Mouse (Mus musculus): ENCODE measurements around the gene Pla2g3. TPM values are rescaled to one million over a fixed set of nuclear protein-coding genes. Genes with fewer than 3 reads are reported as not detected.

Gene Pla2g3
- total and polyA plus RNA-seq, 3 experiments: not detected

DNA sequence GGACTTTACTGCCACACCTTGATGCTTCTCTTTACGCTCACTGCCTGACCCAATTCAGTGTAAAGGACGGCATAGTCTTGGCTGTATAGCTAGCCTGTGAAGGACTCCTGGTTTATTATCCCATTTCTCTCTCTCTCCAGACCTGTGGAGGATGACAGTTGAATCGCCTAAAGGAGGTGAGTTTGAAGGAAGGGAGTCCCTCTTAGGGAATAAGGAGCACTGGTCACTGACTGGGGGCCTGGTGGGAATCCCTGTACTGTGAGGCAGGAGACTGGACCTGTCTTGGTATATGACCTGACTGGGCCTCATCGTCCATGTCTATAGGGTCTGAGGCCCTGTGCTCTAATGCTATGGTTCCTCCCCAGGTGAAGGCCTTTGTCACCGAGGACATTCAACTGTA lies 28.0 kb downstream of the Pla2g3 start:
- no peak for DNase-seq (ENCODE audit: extremely low read depth)
- TF ChIP-seq NELFE (IDR thresholded peaks at IDR 0.05; ENCODE audit: low read depth, low read length): no peak
- TF ChIP-seq USF1 (IDR thresholded peaks at IDR 0.05; ENCODE audit: low read depth, low read length): no peak
- TF ChIP-seq RCOR1 (conservative IDR thresholded peaks at IDR 0.05; ENCODE audit: low read depth, low read length): no peak
- no peak for TF ChIP-seq USF2 (conservative IDR thresholded peaks at IDR 0.05; ENCODE audit: low read depth, low read length)
- TF ChIP-seq ELF1 (IDR thresholded peaks at IDR 0.05; ENCODE audit: low read depth, low read length): no peak
- TF ChIP-seq MXI1 (IDR thresholded peaks at IDR 0.05; ENCODE audit: low read depth, low read length): no peak
- TF ChIP-seq NRF1 (IDR thresholded peaks at IDR 0.05; ENCODE audit: low read depth, low read length): no peak
- no peak for TF ChIP-seq JUND (conservative IDR thresholded peaks at IDR 0.05; ENCODE audit: low read depth, low read length)
- no peak for TF ChIP-seq PAX5 (IDR thresholded peaks at IDR 0.05; ENCODE audit: low read length)
- no peak for TF ChIP-seq IRF4 (IDR thresholded peaks at IDR 0.05; ENCODE audit: low read depth, low read length)
- no peak for TF ChIP-seq GABPA (IDR thresholded peaks at IDR 0.05; ENCODE audit: insufficient replicate concordance, low read depth, low read length)
- TF ChIP-seq TBP (conservative IDR thresholded peaks at IDR 0.05; ENCODE audit: low read depth, low read length): no peak
- TF ChIP-seq BHLHE40 (IDR thresholded peaks at IDR 0.05; ENCODE audit: low read depth, low read length): no peak
- TF ChIP-seq CHD1 (IDR thresholded peaks at IDR 0.05; ENCODE audit: low read depth, low read length): no peak
- Histone ChIP-seq H3K27ac (ENCODE audit: insufficient read depth, low read depth) (no peak overlapping the region), H3K9me3 (replicated peaks; ENCODE audit: low read length) (no peaks in the 10 kb centered on the region), H3K79me2 (replicated peaks; ENCODE audit: control insufficient read depth, extremely low read depth, insufficient read depth, poor library complexity, severe bottlenecking) (no peaks in the 10 kb centered on the region), H3K4me1 (ENCODE audit: control insufficient read depth in 1 of 2, insufficient read depth in 2 of 2) (peaks cover 0 to 6% of the 10 kb centered on the region in 2 experiments; a peak in 1 of 4 replicates), H3K4me2 (ENCODE audit: insufficient read depth, low read depth, poor library complexity, severe bottlenecking) (no peak overlapping the region), H3K4me3 (replicated peaks in 1 of 3; ENCODE audit: low read depth in 2 of 3, low read length in 2 of 3, poor library complexity in 1 of 3) (no peak overlapping the region), H3K27me3 (replicated peaks) (peaks cover 5% of the 10 kb centered on the region), H3K36me3 (replicated peaks in 1 of 2; ENCODE audit: control insufficient read depth in 1 of 2, insufficient read depth in 1 of 2, low read length in 1 of 2) (peaks cover 0 to 3% of the 10 kb centered on the region in 2 experiments), H3K9ac (ENCODE audit: insufficient read depth, low read depth) (no peak overlapping the region)
- in situ Hi-C loops (cut with MboI; ENCODE audit: low pct_ligation_motif_present, low pct_unique_long_range_greater_than_20kb, low sequenced_read_pairs): no loop called here
- dilution Hi-C loops (cut with MboI; ENCODE audit: extremely low pct_ligation_motif_present, extremely low pct_unique_long_range_greater_than_20kb, low sequenced_read_pairs): no loop called here

DNA sequence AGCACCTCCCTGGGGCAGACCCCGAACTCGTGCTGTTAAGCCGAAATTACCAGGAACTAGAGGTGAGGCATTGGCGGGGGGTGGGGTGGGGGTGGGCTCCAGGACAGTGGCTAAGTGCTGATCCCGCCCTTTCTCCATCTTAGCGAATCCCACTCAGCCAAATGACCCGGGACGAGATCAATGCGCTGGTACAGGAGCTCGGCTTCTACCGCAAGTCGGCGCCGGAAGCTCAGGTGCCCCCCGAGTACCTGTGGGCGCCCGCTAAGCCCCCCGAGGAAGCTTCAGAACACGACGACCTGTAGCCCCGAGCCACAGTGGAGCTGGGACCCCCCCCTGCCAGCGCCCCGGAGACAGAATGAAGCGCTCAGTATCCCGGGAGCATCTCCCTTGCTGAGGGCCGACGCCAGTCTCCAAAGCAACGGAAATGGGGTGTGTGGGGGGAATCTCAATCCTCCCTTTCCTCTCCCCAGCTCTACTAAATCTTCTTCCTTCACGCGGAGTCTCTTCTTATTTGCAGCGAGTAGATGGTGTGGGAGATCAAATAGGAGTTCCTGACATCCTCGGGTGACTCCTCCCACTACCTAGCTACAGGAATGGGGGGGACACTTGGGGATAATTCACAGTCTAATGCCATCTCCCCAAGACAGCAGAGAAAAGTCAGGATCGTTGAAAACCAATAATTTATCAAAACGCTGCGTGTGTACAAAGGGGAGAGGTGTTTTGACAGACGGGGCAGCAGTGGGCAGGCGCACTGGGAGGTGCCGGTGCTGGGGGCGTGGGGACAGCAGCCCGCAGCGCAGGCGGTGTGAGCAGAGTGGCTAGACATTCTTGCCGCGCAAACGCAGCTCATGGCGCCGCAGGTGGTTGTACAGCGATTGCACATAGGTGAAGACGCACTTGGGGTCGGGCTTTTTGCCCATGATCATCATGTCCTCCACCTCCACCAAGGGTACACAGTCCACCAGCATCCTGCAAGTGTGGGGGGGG lies 29.1 kb downstream of the Pla2g3 start:
- dilution Hi-C loops (cut with MboI; ENCODE audit: extremely low pct_ligation_motif_present, extremely low pct_unique_long_range_greater_than_20kb, low sequenced_read_pairs) (no loop called here), in situ Hi-C loops (cut with MboI; ENCODE audit: low pct_ligation_motif_present, low pct_unique_long_range_greater_than_20kb, low sequenced_read_pairs) (no loop called here)
- no peak overlapping the region for H3K27ac ChIP-seq (ENCODE audit: insufficient read depth, low read depth)
- H3K4me1 ChIP-seq (ENCODE audit: control insufficient read depth in 1 of 2, insufficient read depth in 2 of 2): peaks cover 0 to 6% of the 10 kb centered on the region in 2 experiments; a peak in 1 of 4 replicates
- H3K9me3 ChIP-seq (replicated peaks; ENCODE audit: low read length): no peaks in the 10 kb centered on the region
- no peak for TF ChIP-seq RCOR1 (conservative IDR thresholded peaks at IDR 0.05; ENCODE audit: low read depth, low read length)
- peaks cover 5% of the 10 kb centered on the region for H3K27me3 ChIP-seq (replicated peaks)
- DNase-seq (ENCODE audit: extremely low read depth): no peak
- H3K4me2 ChIP-seq (ENCODE audit: insufficient read depth, low read depth, poor library complexity, severe bottlenecking): no peak overlapping the region
- H3K36me3 ChIP-seq (replicated peaks in 1 of 2; ENCODE audit: control insufficient read depth in 1 of 2, insufficient read depth in 1 of 2, low read length in 1 of 2): peaks cover 0 to 9% of the 10 kb centered on the region in 2 experiments
- H3K79me2 ChIP-seq (replicated peaks; ENCODE audit: control insufficient read depth, extremely low read depth, insufficient read depth, poor library complexity, severe bottlenecking): no peaks in the 10 kb centered on the region
- no peak overlapping the region for H3K9ac ChIP-seq (ENCODE audit: insufficient read depth, low read depth)
- H3K4me3 ChIP-seq (replicated peaks in 1 of 3; ENCODE audit: low read depth in 2 of 3, low read length in 2 of 3, poor library complexity in 1 of 3): no peak overlapping the region
